Mouse (Mus musculus): ENCODE results near the gene Bend7.

DNA sequence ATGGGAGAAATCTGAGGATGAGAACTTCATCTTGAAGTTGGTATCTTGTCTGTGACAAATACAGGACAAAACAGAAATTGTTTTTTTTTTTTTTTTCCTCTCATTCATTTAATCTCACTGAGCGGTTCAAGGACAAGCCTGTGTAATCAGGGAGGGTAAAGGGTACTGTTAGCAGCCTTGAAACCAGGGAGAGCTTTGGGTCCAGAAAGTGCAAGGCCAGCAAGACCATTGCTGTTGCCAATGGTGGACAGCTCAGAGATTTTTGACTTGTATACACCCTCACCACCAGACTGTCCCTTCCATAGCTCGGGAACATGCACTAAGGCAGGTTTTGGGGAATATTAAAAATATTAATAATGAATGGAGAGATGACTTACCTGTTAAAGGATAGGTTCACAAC is 49.0 kb upstream of the Bend7 start:
- no peak for TF ChIP-seq MAX (IDR thresholded peaks at IDR 0.05)
- no peak for TF ChIP-seq CTCF (IDR thresholded peaks at IDR 0.05; ENCODE audit: control insufficient read depth, insufficient read depth, insufficient read length)
- TF ChIP-seq USF1 (IDR thresholded peaks at IDR 0.05; ENCODE audit: low read depth) = no peak
- TF ChIP-seq MYOD1 (IDR thresholded peaks at IDR 0.05; ENCODE audit: control insufficient read depth, insufficient read length, low read depth) = no peak
- no peak for TF ChIP-seq MYOG (IDR thresholded peaks at IDR 0.05; ENCODE audit: control insufficient read depth, extremely low read depth, insufficient read length)
- no peak for TF ChIP-seq CEBPB (IDR thresholded peaks at IDR 0.05; ENCODE audit: low read depth)

Measured in C2C12 (cell line).